Mouse (Mus musculus): ENCODE data around the gene Adam12.

DNA sequence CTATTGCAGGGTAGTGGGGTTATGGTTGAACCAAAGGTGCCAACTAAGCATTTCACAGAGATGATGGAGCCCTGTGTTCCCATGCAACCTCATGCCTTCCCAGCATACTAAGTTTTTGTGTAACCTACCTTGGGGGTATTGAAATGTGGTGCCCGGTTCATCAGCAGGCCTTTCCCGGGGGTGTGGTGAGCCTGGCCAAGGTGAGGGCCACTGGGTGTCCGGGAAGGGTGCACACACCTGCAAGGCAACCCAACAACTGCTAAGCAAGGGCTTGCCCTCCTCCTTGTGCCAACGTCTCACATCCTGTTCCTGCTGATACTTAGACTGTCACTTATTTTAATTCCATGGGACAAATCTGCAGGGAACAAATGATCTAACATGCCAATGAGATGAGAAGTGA, 323.0 kb downstream of the Adam12 start:
- TF ChIP-seq CTCF (IDR thresholded peaks at IDR 0.05; ENCODE audit: low read depth): no peak
- no peak for TF ChIP-seq EP300 (IDR thresholded peaks at IDR 0.05; ENCODE audit: low read depth)
